Mouse (Mus musculus) forebrain, postnatal 0 days (tissue): Measurements from ENCODE around the gene 4930432K21Rik. TPM values are rescaled to one million over a fixed set of nuclear protein-coding genes. Genes with fewer than 3 reads are reported as not detected.

ENCODE experiments used
- ATAC-seq: fragments of 200-750 bp; cut with Nextera tagmentation; 2 replicates; pipeline ENCODE4 v1.8.0; 2017; ENCODE audit warnings: mild to moderate bottlenecking, moderate library complexity
- DNase-seq: peaks from one replicate; pipeline ENCODE4 v3.0.0-alpha.2; 2015
- H3K27ac ChIP-seq: fragments of 300-500 bp; sonication (generic); 2 replicates; pipeline ENCODE4 v1.5.1; 2014; ENCODE audit warnings: low read depth, mild to moderate bottlenecking, antibody characterized with exemption, low read length, moderate library complexity, mixed read lengths
- H3K27me3 ChIP-seq: fragments of 300-500 bp; sonication (generic); 2 replicates; pipeline ENCODE4 v1.6.1; 2014; ENCODE audit warnings: mild to moderate bottlenecking, low read length, mixed read lengths; ENCODE audit not compliant: insufficient read depth
- H3K36me3 ChIP-seq: fragments of 300-500 bp; sonication (generic); 2 replicates; pipeline ENCODE4 v1.6.1; 2014; ENCODE audit warnings: mild to moderate bottlenecking, moderate library complexity; ENCODE audit not compliant: insufficient read depth
- H3K4me1 ChIP-seq: fragments of 300-500 bp; sonication (generic); 2 replicates; pipeline ENCODE4 v1.6.1; 2014; ENCODE audit warnings: antibody characterized with exemption; ENCODE audit not compliant: insufficient read depth
- H3K4me2 ChIP-seq: fragments of 300-500 bp; sonication (generic); 2 replicates; pipeline ENCODE4 v1.6.1; 2014; ENCODE audit warnings: low read depth, mild to moderate bottlenecking, moderate library complexity
- H3K4me3 ChIP-seq: fragments of 300-500 bp; sonication (generic); 2 replicates; pipeline ENCODE4 v1.5.1; 2014; ENCODE audit warnings: low read depth, low read length, mixed read lengths
- H3K9ac ChIP-seq: fragments of 300-500 bp; sonication (generic); 2 replicates; pipeline ENCODE4 v1.6.1; 2014; ENCODE audit warnings: mild to moderate bottlenecking
- H3K9me3 ChIP-seq: fragments of 300-500 bp; sonication (generic); 2 replicates; pipeline ENCODE4 v1.6.1; 2016; ENCODE audit warnings: low read length
- CTCF ChIP-seq: sonication (generic); IDR thresholded peaks from 2 replicates; pipeline ENCODE4 v1.5.1; 2016; ENCODE audit warnings: antibody characterized with exemption, control low read depth, low read depth
- WGBS: fragments of 180-500 bp; shearing (Covaris S2); extraction: QIAGEN DNeasy Blood & Tissue Kit; methylation state at CpG from one replicate; pipeline ENCODE4 v1.1.7; 2014; 5-methylcytosine and 5-hydroxymethylcytosine counted together
- polyA plus RNA-seq: library from polyadenylated mRNA; unstranded; fragments of >200 nt; fragmentation: Nextera tagmentation; extraction: Ambion mirVana; gene quantifications from 2 replicates; pipeline ENCODE4 v1.2.1, GENCODE M21; 2015
- total RNA-seq: library from RNA; depleted of rRNA; stranded (reverse); fragments of >200 nt; gene quantifications from 2 replicates; pipeline ENCODE4 v1.2.3, GENCODE M21; 2014

4930432K21Rik gene
- total and polyA plus RNA-seq, 2 experiments from 2014 or later: 3.3 to 3.5 TPM

GRCm38 (mm10) chr8:84178592-84178991 is 30.8 kb downstream of the 4930432K21Rik start:
- TF ChIP-seq CTCF: no peak
- no peaks in the 10 kb centered on the region for H3K9me3 ChIP-seq
- H3K9ac ChIP-seq: no peak overlapping the region
- H3K27me3 ChIP-seq: no peaks in the 10 kb centered on the region
- H3K27ac ChIP-seq: no peak overlapping the region
- peaks cover 33% of the 10 kb centered on the region for H3K4me1 ChIP-seq
- ATAC-seq (no peak), DNase-seq (no peak)
- H3K4me3 ChIP-seq: no peak overlapping the region
- no peak overlapping the region for H3K4me2 ChIP-seq
- WGBS: 91% methylated on average over 8 of the region's 8 CpGs
- H3K36me3 ChIP-seq: peaks cover 21% of the 10 kb centered on the region

DNA sequence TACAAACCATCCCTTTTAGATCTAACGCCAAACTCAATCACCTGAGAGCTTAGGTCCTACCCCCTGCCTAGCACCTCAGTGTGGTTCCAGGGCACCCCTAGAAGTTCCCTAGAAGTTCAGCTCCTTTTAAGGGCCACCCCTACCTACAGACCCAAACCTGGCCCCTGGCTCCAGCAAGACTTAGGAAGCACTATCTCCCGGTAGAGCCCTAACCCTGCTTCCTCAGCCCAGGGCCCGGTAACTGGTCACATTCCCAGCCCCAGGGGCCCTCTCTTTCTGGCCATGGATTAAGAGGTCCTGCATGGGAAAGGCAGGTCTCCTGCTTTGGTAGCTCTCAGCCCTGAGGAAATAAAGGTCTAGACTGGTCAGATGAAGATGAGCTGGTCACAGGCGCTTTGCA is 32.1 kb downstream of the 4930432K21Rik start:
- H3K36me3 ChIP-seq: peaks cover 17% of the 10 kb centered on the region
- peak overlapping the region; percentile 80 for H3K4me2 ChIP-seq
- no peaks in the 10 kb centered on the region for H3K27me3 ChIP-seq
- H3K4me1 ChIP-seq: peaks cover 38% of the 10 kb centered on the region
- ATAC-seq (no peak), DNase-seq (no peak)
- WGBS: 8% methylated on average over 4 of the region's 4 CpGs
- peak overlapping the region; percentile 27 for H3K4me3 ChIP-seq
- no peak for TF ChIP-seq CTCF
- peak overlapping the region; percentile 40 for H3K9ac ChIP-seq
- H3K9me3 ChIP-seq: no peaks in the 10 kb centered on the region
- H3K27ac ChIP-seq: peak overlapping the region; percentile 60

GRCm38 (mm10) chr8:84180530-84181190 is 32.8 kb downstream of the 4930432K21Rik start:
- H3K27ac ChIP-seq: peak overlapping the region; percentile 60
- peaks cover 38% of the 10 kb centered on the region for H3K4me1 ChIP-seq

GRCm38 (mm10) chr8:84182833-84183232 is 35.0 kb downstream of the 4930432K21Rik start:
- Histone ChIP-seq H3K36me3 (peaks cover 6% of the 10 kb centered on the region; the same call in 1 of the 2 replicates), H3K27ac (peak overlapping the region; percentile 98), H3K9me3 (no peaks in the 10 kb centered on the region), H3K27me3 (0 out of 2 replicates have a peak, but pooled peaks cover 3% of the 10 kb centered on the region), H3K4me3 (peak overlapping the region; percentile 78), H3K4me1 (peaks cover 38% of the 10 kb centered on the region), H3K9ac (peak overlapping the region; percentile 98), H3K4me2 (peak overlapping the region; percentile 80)
- 0 out of 2 replicates have a peak, but pooled peaks have one; percentile 4 for ATAC-seq
- WGBS: 37% methylated on average over 4 of the region's 4 CpGs
- no peak for DNase-seq
- no peak for TF ChIP-seq CTCF

More at GRCm38 (mm10) chr8:84180530-84181190, 32.8 kb downstream of the 4930432K21Rik start:
- DNase-seq (peak; percentile 80), ATAC-seq (peak; percentile 70)
- Histone ChIP-seq H3K4me3 (peak overlapping the region; percentile 27), H3K27me3 (no peaks in the 10 kb centered on the region), H3K4me2 (peak overlapping the region; percentile 80), H3K9me3 (no peaks in the 10 kb centered on the region), H3K36me3 (peaks cover 14% of the 10 kb centered on the region), H3K9ac (peak overlapping the region; percentile 40)
- TF ChIP-seq CTCF: peak; percentile 14; the same call in 1 of the 2 replicates
- WGBS: 2% methylated on average over 16 of the region's 16 CpGs

- H3K4me2 ChIP-seq: peak overlapping the region; percentile 80
- TF ChIP-seq CTCF: no peak
- WGBS: 3% methylated on average over 64 of the region's 87 CpGs
- DNase-seq (peak; percentile 68), ATAC-seq (peak; percentile 56)
- peak overlapping the region; percentile 98 for H3K9ac ChIP-seq
- peaks cover 38% of the 10 kb centered on the region for H3K4me1 ChIP-seq
- peak overlapping the region; percentile 78 for H3K4me3 ChIP-seq
- H3K36me3 ChIP-seq: peaks cover 2% of the 10 kb centered on the region; the same call in 1 of the 2 replicates
- H3K9me3 ChIP-seq: no peaks in the 10 kb centered on the region
- H3K27me3 ChIP-seq: 0 out of 2 replicates have a peak, but pooled peaks cover 3% of the 10 kb centered on the region
- peak overlapping the region; percentile 98 for H3K27ac ChIP-seq
These were observed 35.6 kb downstream of the 4930432K21Rik start for GRCm38 (mm10) chr8:84183261-84184084.

GRCm38 (mm10) chr8:84184085-84185043 is 36.5 kb downstream of the 4930432K21Rik start:
- Histone ChIP-seq H3K4me1 (peaks cover 38% of the 10 kb centered on the region), H3K27ac (peak overlapping the region; percentile 98), H3K9ac (peak overlapping the region; percentile 98), H3K4me3 (peak overlapping the region; percentile 78), H3K4me2 (peak overlapping the region; percentile 80), H3K9me3 (no peaks in the 10 kb centered on the region), H3K27me3 (0 out of 2 replicates have a peak, but pooled peaks cover 3% of the 10 kb centered on the region), H3K36me3 (no peaks in the 10 kb centered on the region)
- peak; percentile 24 for ATAC-seq
- WGBS: 15% methylated on average over 21 of the region's 21 CpGs
- no peak for TF ChIP-seq CTCF
- no peak for DNase-seq
